Mouse (Mus musculus) hindbrain, embryonic 16.5 days (tissue): ENCODE data around the gene Pigr. TPM values are rescaled to one million over a fixed set of nuclear protein-coding genes. Genes with fewer than 3 reads are reported as not detected.

Experiments
- ATAC-seq: fragments of 200-750 bp; cut with Nextera tagmentation; 2 replicates; pipeline ENCODE4 v1.8.0; 2017; ENCODE audit warnings: moderate TSS enrichment, moderate library complexity
- H3K27ac ChIP-seq: fragments of 300-500 bp; sonication (generic); 2 replicates; pipeline ENCODE4 v1.5.1; 2014; ENCODE audit warnings: low read depth, mild to moderate bottlenecking, control low read depth, low read length, moderate library complexity
- H3K27me3 ChIP-seq: fragments of 300-500 bp; sonication (generic); replicated peaks from 2 replicates; pipeline ENCODE4 v1.6.1; 2014; ENCODE audit warnings: low read length; ENCODE audit not compliant: control insufficient read depth, insufficient read depth
- H3K36me3 ChIP-seq: fragments of 300-500 bp; sonication (generic); 2 replicates; pipeline ENCODE4 v1.6.1; 2014; ENCODE audit warnings: mild to moderate bottlenecking, low read length, moderate library complexity, mixed read lengths; ENCODE audit not compliant: control insufficient read depth, insufficient read depth
- H3K4me1 ChIP-seq: fragments of 300-500 bp; sonication (generic); 2 replicates; pipeline ENCODE4 v1.6.1; 2014; ENCODE audit warnings: low read depth, low read length; ENCODE audit not compliant: control insufficient read depth, insufficient read depth
- H3K4me2 ChIP-seq: fragments of 300-500 bp; sonication (generic); 2 replicates; pipeline ENCODE4 v1.6.1; 2014; ENCODE audit warnings: mild to moderate bottlenecking, low read length, control low read depth, moderate library complexity
- H3K4me3 ChIP-seq: fragments of 300-500 bp; sonication (generic); 2 replicates; pipeline ENCODE4 v1.5.1; 2014; ENCODE audit warnings: mild to moderate bottlenecking, low read length, control low read depth, moderate library complexity
- H3K9ac ChIP-seq: fragments of 300-500 bp; sonication (generic); 2 replicates; pipeline ENCODE4 v1.6.1; 2014; ENCODE audit warnings: low read depth, mild to moderate bottlenecking, control low read depth, low read length, moderate library complexity
- H3K9me3 ChIP-seq: fragments of 300-500 bp; sonication (generic); 2 replicates; pipeline ENCODE4 v1.6.1; 2014; ENCODE audit warnings: mild to moderate bottlenecking, low read length, moderate library complexity; ENCODE audit not compliant: control insufficient read depth
- WGBS: fragments of 180-500 bp; shearing (Covaris S2); extraction: QIAGEN DNeasy Blood & Tissue Kit; methylation state at CpG from one replicate; pipeline ENCODE4 v1.1.7; 2014; 5-methylcytosine and 5-hydroxymethylcytosine counted together
- polyA plus RNA-seq: library from polyadenylated mRNA; unstranded; fragments of >200 nt; fragmentation: Nextera tagmentation; extraction: Ambion mirVana; gene quantifications from 2 replicates; pipeline ENCODE4 v1.2.1, GENCODE M21; 2015

Pigr gene
- polyA plus RNA-seq, 1 experiment from 2014 or later = not detected

DNA sequence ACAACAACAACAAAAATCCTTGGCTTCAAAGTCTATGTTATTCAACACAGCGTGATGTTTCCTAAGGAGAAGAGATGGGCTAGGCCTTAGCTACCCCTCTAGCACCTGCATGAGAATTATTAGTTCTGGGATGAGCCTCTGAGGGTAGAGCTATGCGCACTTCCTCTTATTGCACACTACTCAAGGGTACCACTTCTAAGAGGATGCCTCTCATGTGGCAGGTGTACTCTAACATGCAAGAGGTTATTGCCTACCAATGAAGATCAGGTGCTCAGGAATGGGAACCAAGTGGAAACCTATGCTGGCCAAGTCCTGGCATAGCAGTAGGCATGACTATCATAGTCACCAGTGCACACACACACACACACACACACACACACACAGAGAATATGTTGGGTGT lies 27.1 kb upstream of the Pigr start:
- Histone ChIP-seq H3K4me1 (no peaks in the 10 kb centered on the region), H3K27ac (no peak overlapping the region), H3K36me3 (no peaks in the 10 kb centered on the region), H3K9ac (no peak overlapping the region), H3K4me3 (no peak overlapping the region), H3K4me2 (no peak overlapping the region), H3K9me3 (no peaks in the 10 kb centered on the region), H3K27me3 (no peaks in the 10 kb centered on the region)
- WGBS = 86% methylated on average over 2 of the region's 2 CpGs
- no peak for ATAC-seq

DNA sequence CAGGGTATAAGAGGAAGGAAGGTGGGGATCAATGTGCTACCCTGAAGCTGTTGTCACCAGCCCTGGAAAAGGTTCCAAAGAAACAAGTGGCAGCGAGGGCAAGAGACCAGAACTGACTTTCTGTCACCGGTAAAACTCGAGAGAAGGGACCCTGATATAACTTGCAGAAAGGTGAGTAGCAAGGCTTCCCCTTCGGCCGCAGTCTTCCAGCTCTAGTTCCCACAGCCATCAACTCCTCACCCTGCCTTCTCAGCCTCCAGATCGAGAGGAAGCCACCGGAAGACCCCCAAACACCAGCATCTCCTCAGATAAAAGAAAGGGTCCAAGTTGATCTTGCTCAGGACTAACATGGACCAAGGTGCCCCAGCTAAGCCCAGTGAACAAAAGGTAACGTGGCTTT lies 25.9 kb upstream of the Pigr start, which contains the start of gene Fcamr:
Gene Fcamr, plus strand, starts transcription at position 301 of the 400 bp plus-strand sequence.
- Histone ChIP-seq H3K36me3 (no peaks in the 10 kb centered on the region), H3K4me3 (no peak within 1 kb of the TSS), H3K4me2 (no peak within 1 kb of the TSS), H3K9me3 (no peaks in the 10 kb centered on the region), H3K27ac (no peak within 1 kb of the TSS), H3K27me3 (no peaks in the 10 kb centered on the region), H3K9ac (no peak within 1 kb of the TSS), H3K4me1 (no peaks in the 10 kb centered on the region)
- no peak for ATAC-seq
- WGBS = 92% methylated on average over 8 of the region's 8 CpGs

DNA sequence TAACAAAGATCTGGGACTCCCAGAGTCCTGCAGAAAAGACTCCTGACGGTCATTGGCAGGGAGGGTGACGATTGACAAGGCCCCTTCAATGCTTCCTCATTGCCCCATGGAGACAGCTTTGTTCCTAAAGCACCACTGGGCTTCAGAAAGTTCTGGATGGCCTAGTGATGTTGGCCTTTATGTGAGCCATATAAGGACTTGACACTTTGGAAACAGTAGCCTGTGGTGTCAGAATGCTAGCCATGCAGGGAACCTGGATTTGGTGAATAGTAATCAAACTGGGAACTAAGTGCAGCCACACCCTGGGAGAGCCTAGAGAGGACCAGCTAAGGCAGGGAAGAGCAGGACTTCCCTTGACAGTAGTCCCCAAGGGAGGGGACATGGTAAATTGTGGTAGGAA lies 25.0 kb upstream of the Pigr start:
- no peaks in the 10 kb centered on the region for H3K36me3 ChIP-seq
- H3K9me3 ChIP-seq = no peaks in the 10 kb centered on the region
- no peaks in the 10 kb centered on the region for H3K4me1 ChIP-seq
- no peak overlapping the region for H3K27ac ChIP-seq
- 63% methylated on average over 2 of the region's 2 CpGs for WGBS
- no peak overlapping the region for H3K4me2 ChIP-seq
- H3K9ac ChIP-seq = no peak overlapping the region
- no peak for ATAC-seq
- no peak overlapping the region for H3K4me3 ChIP-seq
- no peaks in the 10 kb centered on the region for H3K27me3 ChIP-seq

DNA sequence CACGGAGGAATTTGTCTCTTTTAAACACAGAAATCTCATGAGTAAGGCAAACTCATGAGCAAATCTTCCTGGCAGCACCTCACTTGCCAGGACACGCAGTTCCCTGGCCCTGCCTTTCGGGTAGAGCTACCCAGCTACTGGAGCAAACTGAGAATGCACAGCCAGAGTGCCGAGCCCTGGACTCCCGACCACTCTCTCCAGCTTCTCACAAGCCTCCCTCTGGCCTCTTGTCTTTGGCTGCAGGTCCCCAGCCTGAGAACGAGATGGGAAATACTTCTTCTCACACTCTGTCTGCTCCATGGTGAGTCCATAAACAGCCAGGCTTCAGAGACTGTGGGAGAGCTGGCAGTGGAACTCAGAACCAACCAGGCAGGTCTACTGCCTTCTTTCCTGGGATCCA lies 23.5 kb upstream of the Pigr start:
- Histone ChIP-seq H3K4me2 (no peak overlapping the region), H3K9ac (no peak overlapping the region), H3K36me3 (no peaks in the 10 kb centered on the region), H3K27ac (no peak overlapping the region), H3K9me3 (no peaks in the 10 kb centered on the region), H3K4me1 (no peaks in the 10 kb centered on the region), H3K27me3 (no peaks in the 10 kb centered on the region), H3K4me3 (no peak overlapping the region)
- no peak for ATAC-seq
- WGBS = 63% methylated on average over 6 of the region's 6 CpGs

DNA sequence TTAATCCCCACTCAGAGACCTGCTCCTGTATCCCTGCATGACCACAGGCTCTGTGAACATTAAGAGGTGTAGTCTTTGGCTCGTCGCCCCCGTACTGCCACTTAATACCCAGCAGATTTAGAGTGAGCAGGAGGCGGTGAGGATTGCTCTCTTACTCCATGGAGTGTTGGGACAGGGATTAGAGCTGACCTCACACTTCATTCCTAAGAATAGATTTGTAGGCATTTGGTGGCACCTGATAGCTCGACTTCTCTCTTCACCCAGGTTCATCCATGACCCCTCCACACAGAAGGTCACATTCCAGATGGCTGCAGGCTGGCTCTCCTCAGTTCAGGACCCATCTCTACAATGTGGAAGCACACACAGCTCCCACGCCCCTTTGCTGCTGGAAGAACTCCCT lies 22.2 kb upstream of the Pigr start:
- no peak overlapping the region for H3K4me3 ChIP-seq
- H3K4me2 ChIP-seq = no peak overlapping the region
- H3K27me3 ChIP-seq = no peaks in the 10 kb centered on the region
- no peak for ATAC-seq
- no peaks in the 10 kb centered on the region for H3K9me3 ChIP-seq
- H3K36me3 ChIP-seq = no peaks in the 10 kb centered on the region
- H3K27ac ChIP-seq = no peak overlapping the region
- no peak overlapping the region for H3K9ac ChIP-seq
- 75% methylated on average over 6 of the region's 6 CpGs for WGBS
- H3K4me1 ChIP-seq = no peaks in the 10 kb centered on the region

DNA sequence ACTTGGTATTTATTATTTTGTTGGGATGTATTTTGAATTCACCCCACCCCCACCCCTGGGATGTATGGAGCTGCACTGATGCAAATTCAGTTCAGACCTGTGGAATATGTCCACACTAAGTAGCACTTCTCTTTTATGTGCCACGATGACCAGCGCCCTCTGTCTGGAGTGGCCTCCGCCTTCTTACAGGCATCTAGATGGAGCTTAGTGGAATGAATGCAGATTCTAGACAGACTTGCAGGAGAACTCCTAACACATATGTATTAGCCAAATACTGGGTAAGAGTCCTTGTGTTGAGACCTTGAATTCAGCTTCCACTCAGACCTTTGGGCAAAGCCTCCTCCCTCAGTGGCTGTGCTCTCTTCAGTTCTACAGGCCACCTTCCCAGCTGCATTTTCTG lies 15.6 kb upstream of the Pigr start:
- Histone ChIP-seq H3K36me3 (no peaks in the 10 kb centered on the region), H3K27me3 (no peaks in the 10 kb centered on the region), H3K4me2 (no peak overlapping the region), H3K9me3 (no peaks in the 10 kb centered on the region), H3K9ac (no peak overlapping the region), H3K4me1 (no peaks in the 10 kb centered on the region), H3K4me3 (no peak overlapping the region), H3K27ac (no peak overlapping the region)
- 79% methylated on average over 3 of the region's 3 CpGs for WGBS
- ATAC-seq = no peak

DNA sequence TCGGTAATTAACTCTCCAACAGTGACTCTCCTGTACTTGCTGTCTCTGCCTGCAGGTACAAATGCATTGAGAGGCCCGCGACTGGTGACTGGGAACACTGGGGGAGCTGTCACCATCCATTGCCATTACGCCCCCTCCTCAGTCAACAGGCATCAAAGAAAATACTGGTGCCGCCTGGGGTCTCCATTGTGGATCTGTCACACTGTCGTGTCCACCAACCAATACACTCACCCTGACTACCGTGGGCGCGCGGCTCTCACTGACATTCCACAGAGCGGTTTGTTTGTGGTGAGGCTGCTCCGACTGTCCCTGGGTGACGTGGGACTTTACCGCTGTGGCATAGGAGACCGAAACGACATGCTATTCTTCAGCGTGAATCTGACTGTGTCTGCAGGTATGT lies 15.2 kb upstream of the Pigr start:
- Histone ChIP-seq H3K4me3 (no peak overlapping the region), H3K4me1 (no peaks in the 10 kb centered on the region), H3K27ac (no peak overlapping the region), H3K9ac (no peak overlapping the region), H3K9me3 (no peaks in the 10 kb centered on the region), H3K4me2 (0 out of 2 replicates have a peak overlapping the region, but pooled peaks have one; percentile 23), H3K27me3 (no peaks in the 10 kb centered on the region), H3K36me3 (no peaks in the 10 kb centered on the region)
- 46% methylated on average over 17 of the region's 17 CpGs for WGBS
- ATAC-seq = no peak

DNA sequence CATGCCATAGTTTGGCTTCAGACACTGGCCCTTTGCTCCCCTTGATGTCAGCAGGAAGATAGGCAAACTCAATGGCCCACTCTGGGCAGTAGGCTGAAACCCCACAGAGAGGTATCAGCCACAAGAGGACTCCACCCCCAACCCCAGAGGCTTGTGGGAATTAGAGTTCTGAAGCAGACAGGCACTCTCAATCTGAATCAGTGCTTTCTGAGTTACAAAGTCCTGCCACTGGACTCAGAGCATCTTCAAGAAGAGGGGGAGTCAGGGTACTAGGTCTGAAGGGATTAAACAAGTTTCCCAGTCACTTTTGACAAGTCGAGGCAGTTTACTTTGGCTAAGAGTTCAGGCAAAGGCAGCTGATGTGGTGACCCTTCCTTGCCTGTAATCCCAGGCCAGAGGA lies 6.7 kb upstream of the Pigr start:
- Histone ChIP-seq H3K4me3 (no peak overlapping the region), H3K4me2 (no peak overlapping the region), H3K4me1 (no peaks in the 10 kb centered on the region), H3K27ac (no peak overlapping the region), H3K9me3 (no peaks in the 10 kb centered on the region), H3K9ac (no peak overlapping the region), H3K36me3 (no peaks in the 10 kb centered on the region), H3K27me3 (no peaks in the 10 kb centered on the region)
- no peak for ATAC-seq
- WGBS = 69% methylated on average over 1 of the region's 1 CpGs

DNA sequence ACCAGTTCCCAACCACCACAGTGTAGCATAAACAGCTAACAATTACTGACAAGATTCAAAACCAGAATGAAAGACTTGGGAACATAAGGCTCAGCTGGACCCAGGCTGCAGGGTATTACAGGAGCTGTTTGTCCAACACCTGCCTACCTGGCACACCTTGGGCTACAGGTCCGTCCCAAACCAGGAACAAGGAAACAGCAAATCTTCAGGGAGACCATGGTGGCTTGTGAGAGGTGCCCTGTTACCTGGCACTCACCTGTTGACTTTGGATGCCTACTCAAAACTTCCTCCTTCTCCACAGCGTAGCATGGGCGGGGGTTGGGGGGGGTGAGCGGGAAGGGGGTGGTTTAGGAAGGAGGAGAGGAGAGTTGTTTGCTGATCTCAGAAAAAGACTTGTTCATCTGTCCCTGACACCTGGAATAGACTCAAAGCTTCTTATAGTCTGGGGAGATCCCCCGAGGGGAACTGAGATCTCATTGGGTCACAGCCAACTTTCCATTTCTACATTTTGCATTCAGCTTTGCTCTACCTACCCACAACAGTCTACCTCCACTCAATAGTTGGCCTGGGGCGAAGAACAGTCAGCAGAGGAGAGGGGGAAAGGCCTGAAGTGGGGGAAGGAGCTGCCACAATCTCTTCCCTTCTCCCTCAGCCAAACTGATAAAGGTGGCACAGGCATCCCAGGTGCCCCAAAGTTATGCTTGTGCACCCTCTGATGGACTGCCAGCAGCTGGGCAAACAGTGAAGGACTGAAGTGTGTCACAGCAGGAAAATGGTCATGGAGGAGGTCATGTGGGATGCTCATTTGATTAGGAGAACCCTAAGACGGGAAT lies 6.0 kb upstream of the Pigr start:
- Histone ChIP-seq H3K9me3 (no peaks in the 10 kb centered on the region), H3K4me2 (no peak overlapping the region), H3K4me3 (no peak overlapping the region), H3K27me3 (no peaks in the 10 kb centered on the region), H3K9ac (no peak overlapping the region), H3K27ac (no peak overlapping the region), H3K4me1 (no peaks in the 10 kb centered on the region), H3K36me3 (no peaks in the 10 kb centered on the region)
- 90% methylated on average over 7 of the region's 7 CpGs for WGBS
- ATAC-seq = no peak
